Mouse (Mus musculus) adrenal gland, adult 8-10 months (tissue): ENCODE results near the gene Sp3. TPM values are rescaled to one million over a fixed set of nuclear protein-coding genes. Genes with fewer than 3 reads are reported as not detected.

Experiments used
- DNase-seq: peaks from one replicate; pipeline ENCODE4 v3.0.0; 2022
- total RNA-seq, 4 experiments: library from RNA; stranded (reverse); gene quantifications; 2 replicates each; pipeline ENCODE4 v1.2.4; 2022

Gene Sp3
- total RNA-seq: 10 to 100 TPM; 50.9 to 64.7 (median 60.2) TPM

DNA sequence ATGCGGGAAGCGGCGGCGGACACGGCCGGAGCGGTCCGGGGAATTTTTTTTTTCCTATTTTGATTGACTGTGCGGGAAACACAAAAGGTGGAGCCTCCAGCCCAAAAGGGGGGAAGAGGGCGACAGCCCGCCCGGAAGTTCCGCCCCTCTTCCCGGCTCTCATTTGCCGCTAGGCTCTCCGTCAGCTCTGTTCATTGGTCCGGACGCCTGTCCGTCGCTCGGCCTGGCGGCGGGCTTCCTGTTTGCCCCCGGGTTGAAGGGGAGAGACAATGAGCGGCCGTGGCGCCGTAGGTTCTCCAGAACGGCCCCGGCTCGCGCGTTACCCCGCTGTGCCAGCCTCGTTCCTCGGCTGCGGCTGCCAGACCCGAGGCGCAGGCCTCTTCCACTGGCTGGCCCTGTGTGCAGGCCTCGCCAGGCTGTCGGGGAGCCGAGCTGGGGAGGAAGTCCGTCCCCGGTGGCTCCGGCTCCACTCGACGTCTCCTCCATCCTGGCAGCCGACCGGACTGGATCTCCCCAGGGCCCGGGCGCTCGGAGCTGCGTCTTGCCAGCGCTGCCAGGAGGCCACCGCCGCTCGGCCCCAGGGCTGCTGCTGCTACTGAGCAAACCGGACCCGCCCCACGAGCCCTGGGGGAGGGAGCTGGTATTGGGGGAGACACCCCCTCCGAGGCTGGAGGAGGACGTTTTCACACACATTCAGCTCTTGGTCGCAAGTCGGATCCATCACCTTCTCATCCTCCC is at the start of gene Sp3:
Gene Sp3, minus strand, starts transcription at position 110 of the 738 bp plus-strand sequence.
- peak; percentile 97 for DNase-seq

- DNase-seq: no peak
Measured at GRCm38 (mm10) chr2:73029846-73030245, 49.6 kb upstream of the Sp3 start.

DNA sequence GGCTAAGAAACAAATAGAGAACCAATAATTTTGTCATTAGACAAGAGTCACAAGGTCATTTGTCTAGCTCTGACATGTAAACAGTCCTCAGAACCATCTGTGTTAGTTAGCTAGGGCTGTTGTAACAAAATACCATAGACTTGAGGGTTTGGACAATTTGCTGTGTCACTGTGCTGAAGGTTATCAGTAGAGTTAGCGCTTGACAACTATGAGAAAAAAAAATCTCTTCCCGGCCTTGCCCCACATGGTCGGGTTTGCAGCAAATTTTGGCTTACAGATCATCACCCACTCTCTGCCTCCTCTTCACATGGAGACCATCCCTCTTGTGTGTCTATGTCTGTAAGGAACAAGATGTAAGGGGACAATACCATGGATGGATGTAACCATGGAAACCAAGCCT is 47.8 kb upstream of the Sp3 start:
- DNase-seq: no peak

GRCm38 (mm10) chr2:73027126-73027525 is 46.9 kb upstream of the Sp3 start:
- DNase-seq: no peak

GRCm38 (mm10) chr2:73023803-73024202 is 43.6 kb upstream of the Sp3 start:
- DNase-seq: peak; percentile 48

DNA sequence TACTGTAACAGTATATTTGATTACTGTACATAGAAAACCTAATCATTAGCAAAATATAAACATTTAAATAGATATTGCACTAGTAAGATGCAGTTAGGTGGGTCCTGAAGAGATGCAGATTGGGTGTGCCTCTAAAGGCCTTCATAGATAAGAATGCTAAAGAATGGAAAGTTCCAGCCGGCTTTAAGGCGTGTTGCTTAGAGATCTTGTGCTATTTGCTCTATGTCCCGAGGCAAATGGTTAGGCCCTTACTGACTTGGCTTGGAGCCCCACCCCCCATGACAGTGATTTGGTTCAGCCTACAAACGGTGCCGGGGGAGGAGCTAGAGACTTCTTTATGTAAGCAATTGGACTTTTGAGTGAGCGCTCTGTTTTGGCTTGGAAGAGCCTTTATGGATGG is 40.8 kb upstream of the Sp3 start:
- no peak for DNase-seq

DNA sequence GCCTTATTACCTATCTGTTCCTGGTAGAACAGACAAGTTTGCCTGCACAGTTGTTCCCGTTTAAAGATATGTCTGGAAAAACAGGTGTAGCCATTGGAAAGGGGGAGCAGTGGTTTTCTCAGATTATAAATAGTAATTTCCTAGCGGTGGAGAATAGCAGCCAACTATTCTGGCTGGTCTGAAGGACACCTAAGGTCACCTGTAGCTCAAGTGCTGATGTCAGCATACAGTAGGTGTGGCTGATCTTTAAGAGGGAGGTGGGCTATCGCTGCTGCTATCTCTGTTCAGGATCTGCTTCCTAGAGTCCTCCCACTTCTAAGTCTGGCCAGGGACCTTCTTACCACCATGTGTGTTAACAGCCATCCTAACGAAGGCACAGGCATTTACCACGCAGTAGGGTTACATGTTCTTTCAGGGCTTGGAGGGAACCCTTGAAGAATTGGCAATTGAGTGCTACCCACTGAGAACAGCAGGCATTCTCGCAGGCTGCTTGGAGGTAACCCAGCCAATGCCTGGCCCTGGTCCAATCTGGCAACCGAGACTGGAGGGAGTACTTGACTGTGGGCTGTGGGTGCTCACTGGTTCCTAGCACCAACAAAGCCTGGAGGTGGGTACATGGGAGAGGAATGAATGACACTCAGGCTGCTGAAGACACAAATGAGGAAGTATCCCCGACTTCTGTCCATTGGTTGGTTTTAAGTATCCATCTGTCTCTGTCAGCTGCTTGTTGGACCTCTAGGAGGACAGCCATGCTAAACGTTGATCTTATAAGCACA is 39.3 kb upstream of the Sp3 start:
- DNase-seq: no peak

GRCm38 (mm10) chr2:73014063-73014462 is 33.8 kb upstream of the Sp3 start:
- peak; percentile 81 for DNase-seq

GRCm38 (mm10) chr2:73012636-73013035 is 32.4 kb upstream of the Sp3 start:
- DNase-seq: no peak

DNA sequence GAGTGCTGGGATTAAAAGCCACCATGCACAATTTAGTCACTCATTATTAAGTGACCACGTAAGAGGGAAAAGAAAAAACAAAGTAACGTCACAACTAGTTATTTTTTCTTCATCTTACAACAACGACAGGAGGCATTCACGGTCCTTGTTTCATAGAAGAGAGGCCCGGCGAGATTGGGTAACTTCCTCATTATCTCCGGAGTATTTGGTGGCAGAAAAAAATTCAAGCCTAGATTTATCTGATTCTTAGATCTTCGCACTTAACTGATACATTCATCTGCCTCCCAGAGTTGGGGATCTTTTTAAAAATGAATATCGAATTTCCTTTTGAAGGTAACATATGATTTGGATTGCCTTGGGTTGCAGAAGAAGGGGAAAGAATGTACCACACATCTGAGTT is 27.2 kb upstream of the Sp3 start:
- DNase-seq: no peak

DNA sequence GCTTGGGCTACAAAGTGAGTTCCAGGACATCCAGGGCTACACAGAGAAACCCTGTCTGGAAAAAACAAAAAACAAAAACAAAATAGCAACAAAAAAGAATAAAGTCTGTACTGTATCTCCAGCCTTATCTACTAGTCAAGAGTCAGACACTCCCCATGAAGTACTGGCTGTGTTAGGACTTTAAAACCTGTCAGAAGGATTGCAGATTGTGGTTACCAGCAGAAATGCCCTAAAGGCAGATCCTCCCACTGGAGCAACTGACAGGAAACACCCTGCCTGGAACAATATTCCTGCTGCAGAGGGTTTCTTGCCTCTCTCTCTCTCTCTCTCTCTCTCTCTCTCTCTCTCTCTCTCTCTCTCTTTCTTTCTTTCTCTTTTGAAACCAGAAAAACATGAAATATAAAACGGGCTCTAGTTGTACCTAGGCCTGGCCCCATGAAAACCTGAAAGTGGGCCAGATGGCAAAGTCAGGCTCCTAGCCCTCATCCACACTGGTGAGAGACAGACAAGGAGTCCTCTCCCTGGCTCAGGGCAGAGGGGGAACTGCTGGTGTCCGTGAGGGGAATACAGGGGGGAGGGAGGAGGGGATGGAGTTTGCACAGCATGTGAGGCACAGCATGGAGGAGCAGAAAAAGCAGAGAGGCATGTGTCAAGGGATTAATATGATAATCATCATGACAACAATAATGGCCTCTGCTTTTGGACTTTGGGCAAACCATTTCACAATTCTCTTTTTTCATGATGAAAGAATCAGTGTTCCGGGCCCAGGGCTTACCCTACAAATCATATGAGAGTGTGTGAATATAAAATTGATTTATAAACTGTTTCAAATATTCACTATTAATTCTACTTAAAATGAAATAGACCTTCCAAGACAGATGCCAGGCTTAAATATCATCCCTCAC is 25.6 kb upstream of the Sp3 start:
- no peak for DNase-seq

GRCm38 (mm10) chr2:73003751-73004717 is 23.8 kb upstream of the Sp3 start:
- DNase-seq: peak; percentile 80

DNA sequence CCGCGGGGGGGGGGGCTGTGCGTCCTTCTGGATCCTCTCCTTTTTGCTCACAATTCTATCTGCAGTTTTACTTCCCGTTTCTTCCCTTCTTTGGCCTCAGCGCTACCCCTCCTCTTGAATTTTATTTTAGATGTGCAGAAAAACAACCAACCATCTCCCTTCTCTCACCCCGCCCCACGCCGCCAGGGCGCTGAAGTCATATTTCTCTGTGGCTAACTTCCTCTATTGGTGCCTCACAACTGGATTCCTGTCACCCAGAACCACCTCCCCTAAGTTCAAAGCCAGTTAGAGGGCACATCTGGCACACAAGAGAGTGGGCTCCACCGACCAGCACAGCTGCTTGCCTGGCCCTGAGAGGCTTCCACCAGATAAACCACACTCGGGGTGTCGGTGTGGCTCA is 22.8 kb upstream of the Sp3 start:
- DNase-seq: no peak

DNA sequence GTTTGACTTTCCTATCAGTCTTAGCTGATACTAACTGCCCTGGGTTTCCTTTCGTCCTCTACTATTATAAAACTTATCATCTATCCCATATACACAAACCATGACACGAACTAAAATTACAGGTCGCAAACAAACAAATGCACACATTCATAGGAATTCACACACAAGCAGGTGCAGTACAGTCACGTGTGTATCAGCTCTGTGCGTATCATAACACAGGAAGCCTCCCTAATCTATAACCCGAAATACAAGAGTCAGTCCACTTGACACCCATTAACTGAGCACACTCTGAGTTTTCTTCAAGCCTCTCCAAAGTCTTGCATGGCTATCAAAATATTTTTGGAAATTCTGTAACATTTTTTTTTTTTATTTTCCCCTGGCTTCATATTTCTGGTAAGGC is 22.2 kb upstream of the Sp3 start:
- DNase-seq: no peak

DNA sequence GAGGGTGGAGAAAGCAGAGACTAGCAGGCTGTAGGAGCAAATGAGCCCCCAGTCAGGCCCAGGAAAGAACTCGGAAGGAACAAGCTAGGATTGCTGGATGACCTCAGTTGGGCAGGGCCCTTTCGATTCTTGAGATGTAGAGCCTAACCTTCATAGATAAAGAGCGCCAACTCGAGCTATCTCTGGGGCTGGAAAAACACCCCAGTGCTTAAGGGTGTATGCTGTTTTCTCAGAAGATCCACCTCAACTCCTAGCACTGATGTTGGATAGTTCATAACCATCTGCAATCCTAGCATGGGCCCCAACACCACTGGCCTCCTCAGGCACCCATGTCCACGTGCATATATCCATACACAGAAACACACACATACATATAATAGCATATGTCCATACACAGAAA is 21.7 kb upstream of the Sp3 start:
- DNase-seq: no peak

GRCm38 (mm10) chr2:73000194-73000593 is 19.9 kb upstream of the Sp3 start:
- no peak for DNase-seq

GRCm38 (mm10) chr2:72997586-72997985 is 17.3 kb upstream of the Sp3 start:
- no peak for DNase-seq

- DNase-seq: no peak
Measured at GRCm38 (mm10) chr2:72996808-72997378, 16.6 kb upstream of the Sp3 start.

DNA sequence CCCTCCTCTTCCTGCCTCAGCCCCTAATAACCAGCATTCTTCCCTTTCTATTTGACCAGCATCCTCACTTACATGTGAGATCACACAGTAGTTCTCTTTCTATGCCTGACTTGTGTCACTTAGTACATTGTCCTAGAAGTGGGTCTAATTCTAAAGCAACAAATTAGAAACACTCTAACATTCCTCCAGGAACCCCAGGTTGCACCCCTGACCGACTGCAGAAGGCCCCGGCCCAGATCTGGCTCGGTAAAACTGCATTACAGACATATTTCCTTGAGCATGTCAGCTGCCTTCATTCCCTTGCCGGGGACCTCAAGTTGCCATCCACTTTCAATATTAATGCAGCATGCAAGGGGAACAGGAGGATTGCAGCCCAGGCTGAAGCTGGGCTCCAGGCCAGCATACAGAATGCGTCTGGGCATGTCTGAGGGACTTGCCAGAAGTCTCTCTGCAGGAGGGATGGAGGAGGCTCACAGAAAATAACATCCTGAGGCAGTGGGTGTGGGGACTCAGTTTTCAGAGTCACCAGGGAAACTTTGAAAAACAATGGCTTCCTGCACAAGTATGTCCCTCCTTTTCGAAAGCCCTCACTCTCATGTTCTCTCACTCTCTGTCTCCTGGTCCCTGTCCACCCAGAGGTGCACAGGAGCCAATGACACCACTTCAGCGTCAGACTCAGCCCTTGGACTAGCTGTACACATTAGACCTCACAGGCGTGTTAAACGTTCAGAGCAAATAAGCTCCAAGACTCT is 15.3 kb upstream of the Sp3 start:
- DNase-seq: no peak

GRCm38 (mm10) chr2:72994165-72994564 is 13.9 kb upstream of the Sp3 start:
- no peak for DNase-seq

DNA sequence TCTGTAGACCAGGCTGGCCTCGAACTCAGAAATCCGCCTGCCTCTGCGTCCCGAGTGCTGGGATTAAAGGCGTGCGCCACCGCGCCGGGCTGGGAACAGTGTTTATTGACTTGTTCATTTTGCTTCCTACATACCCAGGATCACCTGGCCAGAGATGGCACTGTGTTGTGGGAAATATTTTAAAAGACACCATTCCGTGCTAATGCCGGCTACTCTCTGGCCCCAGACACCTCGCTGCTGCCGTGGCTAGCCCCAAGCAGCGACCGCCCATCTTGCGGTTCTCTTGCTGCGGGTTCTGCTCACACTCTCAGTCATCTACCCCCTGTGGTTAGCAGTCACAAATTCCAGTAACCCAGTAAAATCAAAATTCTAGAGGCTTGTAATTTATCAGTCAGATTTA is 12.3 kb upstream of the Sp3 start:
- DNase-seq: no peak
